Mouse (Mus musculus): ENCODE results near the gene Fxyd7. TPM values are rescaled to one million over a fixed set of nuclear protein-coding genes. Genes with fewer than 3 reads are reported as not detected.

Gene Fxyd7
- polyA plus RNA-seq, 1 experiment from 2014 or later: 174 TPM

DNA sequence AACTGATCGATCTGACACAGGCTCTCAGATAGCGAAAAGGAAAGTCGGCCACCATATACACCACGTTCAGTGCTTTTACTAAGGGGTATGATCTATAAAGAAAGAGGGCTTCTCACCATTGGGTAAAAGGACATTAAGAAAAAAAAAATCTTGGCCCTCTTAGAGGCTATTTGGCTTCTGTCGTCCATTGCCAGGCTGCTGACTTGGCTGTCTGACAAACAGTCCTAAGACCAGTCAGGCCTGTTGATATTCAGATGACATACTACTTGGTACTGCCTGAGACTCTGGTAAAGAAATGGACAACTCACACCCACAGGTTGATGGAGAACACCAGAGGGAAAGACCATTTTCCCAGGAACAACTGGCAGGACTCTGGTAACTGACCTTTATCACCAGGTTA, 38.3 kb downstream of the Fxyd7 start:
- Histone ChIP-seq H3K36me3 (replicated peaks) (no peaks in the 10 kb centered on the region), H3K4me1 (peaks cover 4% of the 10 kb centered on the region; the same call in 1 of the 2 replicates), H3K9ac (no peak overlapping the region), H3K9me3 (no peaks in the 10 kb centered on the region), H3K27ac (no peak overlapping the region), H3K4me3 (no peak overlapping the region), H3K4me2 (no peak overlapping the region), H3K27me3 (replicated peaks) (no peaks in the 10 kb centered on the region)
- WGBS: 74% methylated on average over 5 of the region's 5 CpGs
- no peak for ATAC-seq (replicated peaks)

DNA sequence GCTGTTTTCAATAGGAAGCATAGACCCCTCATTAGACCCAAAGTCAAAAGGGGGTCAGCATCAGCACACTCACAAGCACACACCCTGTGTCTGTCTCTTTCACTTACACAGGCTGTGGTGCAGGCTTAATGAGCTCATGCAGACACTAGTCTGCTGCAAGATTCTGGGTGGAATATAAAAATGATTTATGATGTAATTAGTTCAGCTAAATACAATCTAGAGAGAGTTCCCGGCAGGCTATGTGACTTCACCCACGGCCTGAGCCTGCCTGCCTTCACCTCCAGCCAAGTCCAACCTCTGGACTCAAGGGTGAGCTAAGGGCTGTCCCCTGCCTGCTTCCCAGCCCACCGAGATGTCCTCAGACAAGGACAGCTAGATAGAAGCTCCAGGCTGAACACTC, 42.4 kb downstream of the Fxyd7 start:
- Histone ChIP-seq H3K27me3 (replicated peaks) (no peaks in the 10 kb centered on the region), H3K9me3 (no peaks in the 10 kb centered on the region), H3K4me1 (no peaks in the 10 kb centered on the region), H3K9ac (no peak overlapping the region), H3K4me3 (no peak overlapping the region), H3K4me2 (no peak overlapping the region), H3K27ac (no peak overlapping the region), H3K36me3 (replicated peaks) (no peaks in the 10 kb centered on the region)
- ATAC-seq (replicated peaks): no peak
- 79% methylated on average over 3 of the region's 3 CpGs for WGBS

DNA sequence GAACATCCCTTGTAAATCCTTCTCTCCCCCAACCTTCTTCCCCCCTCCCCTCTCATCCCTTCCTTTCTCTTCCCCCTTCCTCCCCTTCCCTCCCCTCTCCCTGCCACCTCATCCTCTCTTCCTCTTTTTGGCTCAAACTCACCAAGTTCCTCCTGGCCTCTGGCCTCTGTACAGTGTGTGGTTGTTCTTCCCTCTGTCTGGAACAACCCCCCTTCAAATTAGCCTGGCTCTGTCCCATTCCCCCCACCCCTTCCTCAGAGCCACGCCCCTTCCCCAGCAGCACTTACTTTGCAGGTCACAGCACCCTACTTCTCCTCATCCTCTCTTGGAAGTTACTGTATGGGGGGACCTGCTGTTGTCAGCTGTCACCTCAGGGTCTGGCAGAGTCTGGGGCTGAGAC, 43.1 kb downstream of the Fxyd7 start:
- WGBS: 65% methylated on average over 1 of the region's 1 CpGs
- Histone ChIP-seq H3K4me2 (no peak overlapping the region), H3K9me3 (no peaks in the 10 kb centered on the region), H3K36me3 (replicated peaks) (no peaks in the 10 kb centered on the region), H3K27me3 (replicated peaks) (no peaks in the 10 kb centered on the region), H3K4me1 (no peaks in the 10 kb centered on the region), H3K4me3 (no peak overlapping the region), H3K27ac (no peak overlapping the region), H3K9ac (no peak overlapping the region)
- no peak for ATAC-seq (replicated peaks)

DNA sequence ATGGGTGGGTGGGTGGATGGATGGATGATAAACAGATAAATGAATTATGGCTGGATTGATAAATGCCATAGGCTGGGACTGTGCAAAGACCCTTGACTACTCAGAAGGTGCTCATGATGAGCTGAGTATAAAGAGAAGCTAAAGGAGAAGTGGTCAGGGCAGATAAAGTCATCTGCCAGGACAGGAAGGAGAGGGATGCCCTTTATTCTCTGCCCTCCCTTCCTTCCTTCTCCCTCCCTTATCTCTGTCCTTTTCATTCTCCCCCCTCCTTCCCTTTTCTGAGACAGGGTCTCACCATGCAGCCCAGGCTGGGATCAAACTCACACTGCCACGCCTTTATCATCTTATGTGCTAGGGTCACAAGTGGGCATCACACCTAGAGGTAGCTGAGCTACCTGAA, 43.5 kb downstream of the Fxyd7 start:
- Histone ChIP-seq H3K4me2 (no peak overlapping the region), H3K4me3 (no peak overlapping the region), H3K9me3 (no peaks in the 10 kb centered on the region), H3K36me3 (replicated peaks) (no peaks in the 10 kb centered on the region), H3K27me3 (replicated peaks) (no peaks in the 10 kb centered on the region), H3K9ac (no peak overlapping the region), H3K4me1 (no peaks in the 10 kb centered on the region), H3K27ac (no peak overlapping the region)
- whole genome bisulfite sequencing: 79% methylated on average over 1 of the region's 1 CpGs
- no peak for ATAC-seq (replicated peaks)

DNA sequence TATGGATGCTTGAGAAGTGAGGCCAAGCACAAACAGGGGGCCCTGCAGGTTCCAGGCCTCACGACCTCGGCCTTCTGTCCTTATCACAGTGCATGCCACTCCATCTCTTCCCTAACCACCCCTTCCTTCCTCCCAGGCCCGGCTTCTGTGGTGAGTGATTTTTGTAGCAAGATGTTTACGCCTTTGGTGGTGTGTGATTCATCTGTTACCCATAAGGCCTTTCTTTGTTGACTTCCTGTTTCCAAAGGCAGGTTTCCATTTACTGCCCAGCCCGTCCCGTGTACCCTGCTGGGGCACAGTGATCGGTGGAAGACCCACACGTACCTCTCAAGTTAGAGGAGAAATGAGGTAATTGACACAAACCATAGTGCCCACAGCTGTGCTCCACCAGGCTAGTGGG, 48.6 kb downstream of the Fxyd7 start:
- no peak for ATAC-seq (replicated peaks)
- no peak overlapping the region for H3K9ac ChIP-seq
- no peak overlapping the region for H3K27ac ChIP-seq
- H3K27me3 ChIP-seq (replicated peaks): no peaks in the 10 kb centered on the region
- H3K36me3 ChIP-seq (replicated peaks): no peaks in the 10 kb centered on the region
- H3K4me1 ChIP-seq: no peaks in the 10 kb centered on the region
- 88% methylated on average over 8 of the region's 8 CpGs for WGBS
- H3K9me3 ChIP-seq: no peaks in the 10 kb centered on the region
- no peak overlapping the region for H3K4me2 ChIP-seq
- H3K4me3 ChIP-seq: no peak overlapping the region

DNA sequence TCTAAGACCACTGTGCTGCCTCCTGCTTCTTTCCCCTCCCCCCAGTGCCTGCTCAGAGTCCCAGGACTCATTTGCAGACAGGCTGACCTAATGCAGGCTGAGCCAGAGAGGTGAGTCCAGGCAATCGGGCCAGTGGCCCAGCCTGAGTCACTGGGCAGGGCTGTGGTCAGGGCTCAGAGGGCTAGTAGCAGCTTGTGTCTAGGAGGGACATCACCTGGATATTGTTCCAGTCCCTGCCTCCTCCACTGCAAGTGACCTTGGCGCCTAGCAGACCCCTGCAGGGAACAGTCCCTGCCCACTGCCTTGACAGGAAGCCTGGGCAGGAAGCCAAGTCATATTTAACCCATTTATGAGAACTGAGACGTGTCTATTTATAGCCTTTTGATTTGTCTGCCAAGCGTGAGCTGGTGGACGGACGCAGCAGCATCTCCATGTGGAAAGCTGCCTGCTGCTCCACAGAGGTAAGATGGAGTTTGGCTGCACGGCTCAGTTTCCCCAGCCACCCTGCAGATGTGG, 50.7 kb downstream of the Fxyd7 start:
- WGBS: 56% methylated on average over 7 of the region's 7 CpGs
- no peak overlapping the region for H3K4me2 ChIP-seq
- H3K27me3 ChIP-seq (replicated peaks): no peaks in the 10 kb centered on the region
- ATAC-seq (replicated peaks): no peak
- H3K9me3 ChIP-seq: no peaks in the 10 kb centered on the region
- H3K4me1 ChIP-seq: no peaks in the 10 kb centered on the region
- no peak overlapping the region for H3K27ac ChIP-seq
- H3K9ac ChIP-seq: no peak overlapping the region
- H3K36me3 ChIP-seq (replicated peaks): no peaks in the 10 kb centered on the region
- no peak overlapping the region for H3K4me3 ChIP-seq

DNA sequence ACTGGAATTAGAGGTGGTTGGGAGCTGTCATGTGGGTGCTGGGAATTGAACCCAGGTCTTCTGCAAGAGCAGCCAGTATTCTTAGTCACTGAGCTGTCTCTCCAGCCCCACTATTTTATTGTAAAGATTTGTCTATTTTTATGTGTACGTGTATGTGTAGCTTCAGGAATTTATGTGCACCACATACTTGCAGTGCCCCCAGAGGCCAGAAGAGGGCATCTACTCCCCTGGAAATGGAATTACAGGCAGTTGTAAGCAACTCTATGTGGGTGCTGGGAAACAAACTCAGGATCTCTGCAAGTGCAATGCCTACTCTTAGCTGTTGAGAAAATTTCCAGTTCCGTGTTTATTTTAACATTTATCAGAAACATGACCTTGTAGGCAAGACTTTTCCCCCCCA, 54.8 kb downstream of the Fxyd7 start:
- Histone ChIP-seq H3K9ac (no peak overlapping the region), H3K36me3 (replicated peaks) (no peaks in the 10 kb centered on the region), H3K4me3 (no peak overlapping the region), H3K4me1 (no peaks in the 10 kb centered on the region), H3K9me3 (no peaks in the 10 kb centered on the region), H3K27ac (no peak overlapping the region), H3K27me3 (replicated peaks) (no peaks in the 10 kb centered on the region), H3K4me2 (no peak overlapping the region)
- no peak for ATAC-seq (replicated peaks)
- 89% methylated on average over 2 of the region's 2 CpGs for WGBS

DNA sequence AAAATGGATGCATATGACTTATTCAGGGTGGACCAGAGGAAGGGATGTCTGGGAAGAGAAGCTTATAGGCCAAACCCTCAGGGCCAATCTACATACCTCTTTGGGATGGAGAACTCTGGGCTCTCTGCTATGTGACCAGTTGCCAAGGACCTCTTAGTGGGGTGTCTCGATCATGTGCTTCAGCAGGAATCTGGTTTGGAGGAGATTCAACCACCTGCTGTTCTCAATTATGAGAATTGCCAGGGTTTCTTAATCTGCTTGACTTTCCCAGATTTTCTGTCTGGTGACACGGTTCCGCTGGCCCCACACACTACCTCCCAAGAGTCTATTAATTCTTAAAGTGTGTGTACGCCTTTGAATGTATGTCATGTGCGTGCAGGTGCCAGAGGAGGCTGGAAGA, 57.3 kb downstream of the Fxyd7 start:
- 85% methylated on average over 5 of the region's 5 CpGs for WGBS
- no peaks in the 10 kb centered on the region for H3K9me3 ChIP-seq

More for the DNA sequence above, 57.3 kb downstream of the Fxyd7 start:
- H3K4me3 ChIP-seq: no peak overlapping the region
- H3K4me2 ChIP-seq: no peak overlapping the region
- no peaks in the 10 kb centered on the region for H3K4me1 ChIP-seq
- no peak overlapping the region for H3K27ac ChIP-seq
- no peaks in the 10 kb centered on the region for H3K27me3 ChIP-seq (replicated peaks)
- no peaks in the 10 kb centered on the region for H3K36me3 ChIP-seq (replicated peaks)
- ATAC-seq (replicated peaks): no peak
- no peak overlapping the region for H3K9ac ChIP-seq

Small RNA genes within 50 kb of the gene (microRNA-seq; reads per million reads assigned to microRNA genes)
- gene Mir7050: not detected

Other genes with a start within 250 kb of the Fxyd7 start
- not detected in 2 replicates for gene Ffar2, start 227.7 kb downstream of the Fxyd7 start, polyA plus RNA-seq (2015; fragmentation: Nextera tagmentation; extraction: Ambion mirVana)
- not detected in 2 replicates for gene Ffar3, start 195.3 kb downstream of the Fxyd7 start, polyA plus RNA-seq (2015; fragmentation: Nextera tagmentation; extraction: Ambion mirVana)
- gene Ffar1, start 189.9 kb downstream of the Fxyd7 start, polyA plus RNA-seq (2015; fragmentation: Nextera tagmentation; extraction: Ambion mirVana): not detected in 2 replicates
- gene Cd22, start 171.1 kb downstream of the Fxyd7 start, polyA plus RNA-seq (2015; fragmentation: Nextera tagmentation; extraction: Ambion mirVana): not detected in 2 replicates
- 2.9 and 3.4 TPM in 2 replicates for gene Mag, start 136.6 kb downstream of the Fxyd7 start, polyA plus RNA-seq (2015; fragmentation: Nextera tagmentation; extraction: Ambion mirVana)
- gene Hamp2, start 126.8 kb downstream of the Fxyd7 start, polyA plus RNA-seq (2015; fragmentation: Nextera tagmentation; extraction: Ambion mirVana): 0.49 TPM in 1 of 2 replicates, not detected in the other
- gene Hamp, start 107.4 kb downstream of the Fxyd7 start, polyA plus RNA-seq (2015; fragmentation: Nextera tagmentation; extraction: Ambion mirVana): not detected in 2 replicates
- 32.3 and 32.6 TPM in 2 replicates for gene Usf2, start 94.7 kb downstream of the Fxyd7 start, polyA plus RNA-seq (2015; fragmentation: Nextera tagmentation; extraction: Ambion mirVana)
- 21.7 and 24.3 TPM in 2 replicates for gene Lsr, start 78.0 kb downstream of the Fxyd7 start, polyA plus RNA-seq (2015; fragmentation: Nextera tagmentation; extraction: Ambion mirVana)
- 0.23 and 0.68 TPM in 2 replicates for gene Fam187b, start 77.7 kb downstream of the Fxyd7 start, polyA plus RNA-seq (2015; fragmentation: Nextera tagmentation; extraction: Ambion mirVana)
- 24.8 and 26.8 TPM in 2 replicates for gene Fxyd5, start 9.0 kb downstream of the Fxyd7 start, polyA plus RNA-seq (2015; fragmentation: Nextera tagmentation; extraction: Ambion mirVana)
- 13.2 and 15.5 TPM in 2 replicates for gene Fxyd1, start 5.7 kb upstream of the Fxyd7 start, polyA plus RNA-seq (2015; fragmentation: Nextera tagmentation; extraction: Ambion mirVana)
- gene Lgi4, start 7.9 kb upstream of the Fxyd7 start, polyA plus RNA-seq (2015; fragmentation: Nextera tagmentation; extraction: Ambion mirVana): 0.19 and 0.22 TPM in 2 replicates
- not detected in 2 replicates for gene Fxyd3, start 25.2 kb upstream of the Fxyd7 start, polyA plus RNA-seq (2015; fragmentation: Nextera tagmentation; extraction: Ambion mirVana)
- 0.47 and 0.80 TPM in 2 replicates for gene Hpn, start 63.8 kb upstream of the Fxyd7 start, polyA plus RNA-seq (2015; fragmentation: Nextera tagmentation; extraction: Ambion mirVana)
- gene Scn1b, start 75.5 kb upstream of the Fxyd7 start, polyA plus RNA-seq (2015; fragmentation: Nextera tagmentation; extraction: Ambion mirVana): 9.2 and 9.9 TPM in 2 replicates
- 262 and 274 TPM in 2 replicates for gene Gramd1a, start 104.4 kb upstream of the Fxyd7 start, polyA plus RNA-seq (2015; fragmentation: Nextera tagmentation; extraction: Ambion mirVana)
- gene Scgb2b2, start 239.0 kb upstream of the Fxyd7 start, polyA plus RNA-seq (2015; fragmentation: Nextera tagmentation; extraction: Ambion mirVana): not detected in 2 replicates
- not detected in 2 replicates for gene Scgb1b2, start 240.4 kb upstream of the Fxyd7 start, polyA plus RNA-seq (2015; fragmentation: Nextera tagmentation; extraction: Ambion mirVana)